Mouse (Mus musculus): ENCODE results near the gene Ssh2.

- TF ChIP-seq CTCF (IDR thresholded peaks at IDR 0.05; ENCODE audit: borderline replicate concordance, insufficient read depth, low read length): no peak
- TF ChIP-seq POLR2A (IDR thresholded peaks at IDR 0.05; ENCODE audit: low read depth, low read length): no peak
Observed at GRCm38 (mm10) chr11:77196181-77197143, 19.6 kb upstream of the Ssh2 start.
